Mouse (Mus musculus) CH12.LX (cell line): ENCODE measurements around the gene Mlana. TPM values are rescaled to one million over a fixed set of nuclear protein-coding genes. Genes with fewer than 3 reads are reported as not detected.

Experiments
- DNase-seq: peaks from one replicate; pipeline ENCODE4 v3.0.0-alpha.2; 2013; ENCODE audit errors: extremely low read depth
- H3K27ac ChIP-seq: 2 replicates; pipeline ENCODE4 v1.5.1; 2012; ENCODE audit warnings: low read depth, mild to moderate bottlenecking, control low read depth, moderate library complexity; ENCODE audit not compliant: insufficient read depth
- H3K27me3 ChIP-seq: replicated peaks from 2 replicates; pipeline ENCODE3; 2012; ENCODE audit warnings: inconsistent platforms
- H3K36me3 ChIP-seq, 2 experiments: replicated peaks in 1 of 2; 2 replicates each; pipeline versions ENCODE3 to v1.6.1; 2012; ENCODE audit warnings: inconsistent platforms in 1 of 2, low read length in 1 of 2, mild to moderate bottlenecking in 1 of 2, mixed read lengths in 1 of 2, moderate library complexity in 1 of 2; ENCODE audit not compliant: control insufficient read depth in 1 of 2, insufficient read depth in 1 of 2
- H3K4me1 ChIP-seq, 2 experiments: 2 replicates each; pipeline ENCODE4 v1.6.1; 2012; ENCODE audit warnings: inconsistent platforms in 1 of 2, moderate library complexity in 1 of 2; ENCODE audit not compliant: insufficient read depth in 2 of 2, control insufficient read depth in 1 of 2
- H3K4me2 ChIP-seq: 2 replicates; pipeline ENCODE4 v1.6.1; 2012; ENCODE audit warnings: low read depth, mild to moderate bottlenecking, control low read depth; ENCODE audit not compliant: poor library complexity, insufficient read depth, severe bottlenecking
- H3K4me3 ChIP-seq, 3 experiments: fragments of 150-350 bp in 1 of 3; sonication (generic) in 1 of 3; replicated peaks in 1 of 3; 2 replicates each; pipeline versions ENCODE3 to v1.5.1; 2011 to 2012; ENCODE audit warnings: low read depth in 2 of 3, low read length in 2 of 3, mild to moderate bottlenecking in 2 of 3, moderate library complexity in 2 of 3, control low read depth in 1 of 3, improper control_type of control experiment in 1 of 3, inconsistent platforms in 1 of 3, mixed read lengths in 1 of 3; ENCODE audit not compliant: poor library complexity in 1 of 3
- H3K79me2 ChIP-seq: replicated peaks from 2 replicates; pipeline ENCODE4 v1.6.1; 2012; ENCODE audit warnings: mild to moderate bottlenecking, moderate library complexity; ENCODE audit not compliant: control insufficient read depth, poor library complexity, insufficient read depth, severe bottlenecking; ENCODE audit errors: extremely low read depth
- H3K9ac ChIP-seq: 2 replicates; pipeline ENCODE4 v1.6.1; 2012; ENCODE audit warnings: low read depth, mild to moderate bottlenecking, control low read depth, moderate library complexity; ENCODE audit not compliant: insufficient read depth
- H3K9me3 ChIP-seq: replicated peaks from 2 replicates; pipeline ENCODE3; 2012; ENCODE audit warnings: low read length, inconsistent platforms, mixed read lengths
- CHD1 ChIP-seq: IDR thresholded peaks from 2 replicates; pipeline ENCODE4 v1.6.1; 2012; ENCODE audit warnings: low read depth, low read length, improper control_type of control experiment, inconsistent platforms
- CHD2 ChIP-seq: IDR thresholded peaks from 2 replicates; pipeline ENCODE4 v1.6.1; 2011; ENCODE audit warnings: low read length, improper control_type of control experiment
- CTCF ChIP-seq, 2 experiments: IDR thresholded peaks in 1 of 2; conservative IDR thresholded peaks in 1 of 2; 2 replicates each; pipeline ENCODE4 v1.5.1; 2011 to 2012; ENCODE audit warnings: low read depth in 2 of 2, low read length in 2 of 2, improper control_type of control experiment in 1 of 2, inconsistent platforms in 1 of 2, mild to moderate bottlenecking in 1 of 2, moderate library complexity in 1 of 2
- ETS1 ChIP-seq: conservative IDR thresholded peaks from 2 replicates; pipeline ENCODE4 v1.6.1; 2012; ENCODE audit warnings: low read depth, mild to moderate bottlenecking, inconsistent platforms, low read length, improper control_type of control experiment, moderate library complexity
- HCFC1 ChIP-seq: IDR thresholded peaks from 2 replicates; pipeline ENCODE4 v1.6.1; 2012; ENCODE audit warnings: low read depth, mild to moderate bottlenecking, inconsistent platforms, low read length, improper control_type of control experiment
- IRF4 ChIP-seq: IDR thresholded peaks from 2 replicates; pipeline ENCODE4 v1.6.1; 2014; ENCODE audit warnings: low read depth, mild to moderate bottlenecking, inconsistent platforms, low read length, improper control_type of control experiment
- MAX ChIP-seq: IDR thresholded peaks from 2 replicates; pipeline ENCODE4 v1.6.1; 2011; ENCODE audit warnings: low read length, improper control_type of control experiment
- MEF2A ChIP-seq: IDR thresholded peaks from 2 replicates; pipeline ENCODE4 v1.6.1; 2014; ENCODE audit warnings: low read depth, mild to moderate bottlenecking, inconsistent platforms, low read length, improper control_type of control experiment, borderline replicate concordance
- MXI1 ChIP-seq: IDR thresholded peaks from 2 replicates; pipeline ENCODE4 v1.6.1; 2011; ENCODE audit warnings: mild to moderate bottlenecking, low read depth, low read length, improper control_type of control experiment
- MYC ChIP-seq: IDR thresholded peaks from 2 replicates; pipeline ENCODE4 v1.6.1; 2011; ENCODE audit warnings: low read depth, mild to moderate bottlenecking, improper control_type of control experiment, low read length
- NELFE ChIP-seq: IDR thresholded peaks from 2 replicates; pipeline ENCODE4 v1.6.1; 2011; ENCODE audit warnings: low read depth, low read length, improper control_type of control experiment
- NRF1 ChIP-seq: IDR thresholded peaks from 2 replicates; pipeline ENCODE4 v1.6.1; 2014; ENCODE audit warnings: low read depth, mild to moderate bottlenecking, inconsistent platforms, low read length, improper control_type of control experiment, moderate library complexity
- PAX5 ChIP-seq: IDR thresholded peaks from 2 replicates; pipeline ENCODE4 v1.6.1; 2012; ENCODE audit warnings: low read length, inconsistent platforms, mixed read lengths
- POLR2AphosphoS2 ChIP-seq: IDR thresholded peaks from 2 replicates; pipeline ENCODE4 v1.6.1; 2011; ENCODE audit warnings: low read depth, low read length, improper control_type of control experiment
- RAD21 ChIP-seq: IDR thresholded peaks from 2 replicates; pipeline ENCODE4 v1.6.1; 2011; ENCODE audit warnings: low read depth, mild to moderate bottlenecking, low read length, improper control_type of control experiment, moderate library complexity
- RCOR1 ChIP-seq: conservative IDR thresholded peaks from 2 replicates; pipeline ENCODE4 v1.6.1; 2012; ENCODE audit warnings: low read depth, mild to moderate bottlenecking, inconsistent platforms, low read length, improper control_type of control experiment
- SIN3A ChIP-seq: IDR thresholded peaks from 2 replicates; pipeline ENCODE4 v1.6.1; 2012; ENCODE audit warnings: low read length, improper control_type of control experiment, inconsistent platforms
- SMC3 ChIP-seq: IDR thresholded peaks from 2 replicates; pipeline ENCODE4 v1.6.1; 2011; ENCODE audit warnings: low read depth, low read length, improper control_type of control experiment
- TCF12 ChIP-seq: IDR thresholded peaks from 2 replicates; pipeline ENCODE4 v1.6.1; 2014; ENCODE audit warnings: low read depth, mild to moderate bottlenecking, inconsistent platforms, low read length, improper control_type of control experiment
- UBTF ChIP-seq: IDR thresholded peaks from 2 replicates; pipeline ENCODE4 v1.6.1; 2012; ENCODE audit warnings: low read depth, mild to moderate bottlenecking, inconsistent platforms, low read length, improper control_type of control experiment, moderate library complexity
- ZC3H11A ChIP-seq: IDR thresholded peaks from 2 replicates; pipeline ENCODE4 v1.6.1; 2012; ENCODE audit warnings: low read depth, mild to moderate bottlenecking, inconsistent platforms, low read length, improper control_type of control experiment
- ZKSCAN1 ChIP-seq: IDR thresholded peaks from 2 replicates; pipeline ENCODE4 v1.6.1; 2012; ENCODE audit warnings: low read depth, inconsistent platforms, low read length, improper control_type of control experiment, borderline replicate concordance
- ZMIZ1 ChIP-seq: IDR thresholded peaks from 2 replicates; pipeline ENCODE4 v1.6.1; 2012; ENCODE audit warnings: low read depth, mild to moderate bottlenecking, inconsistent platforms, low read length, improper control_type of control experiment
- ZNF384 ChIP-seq: IDR thresholded peaks from 2 replicates; pipeline ENCODE4 v1.6.1; 2012; ENCODE audit warnings: low read depth, low read length, improper control_type of control experiment, inconsistent platforms
- dilution Hi-C: fragments of 300-500 bp; cut with MboI; formaldehyde crosslinking; loops from 2 replicates; pipeline ENCODE4 v1.14.3; 2020; ENCODE audit warnings: low sequenced_read_pairs; ENCODE audit not compliant: extremely low pct_unique_long_range_greater_than_20kb, extremely low pct_ligation_motif_present
- in situ Hi-C: fragments of 300-500 bp; cut with MboI; formaldehyde crosslinking; loops from 3 replicates; pipeline ENCODE4 v1.14.3; 2019; ENCODE audit warnings: low sequenced_read_pairs, low pct_ligation_motif_present, low pct_unique_long_range_greater_than_20kb, mixed read lengths
- polyA plus RNA-seq: library from polyadenylated mRNA; unstranded; fragments of >175 nt; gene quantifications from 2 replicates; pipeline ENCODE4 v1.2.1, GENCODE M21; 2012; ENCODE audit warnings: low read depth; ENCODE audit not compliant: insufficient read length
- total RNA-seq, 2 experiments: library from RNA; depleted of rRNA; stranded (reverse); fragments of 300-350 nt in 1 of 2; fragments of >200 nt in 1 of 2; gene quantifications; 2 replicates each; pipeline ENCODE4 v1.2.3; 2012 to 2014

Mlana gene
- total and polyA plus RNA-seq, 3 experiments = not detected

GRCm38 (mm10) chr19:29649683-29650082 lies 47.9 kb upstream of the Mlana start:
- Histone ChIP-seq H3K4me1 (peaks cover 4 to 15% of the 10 kb centered on the region in 2 experiments), H3K9ac (no peak overlapping the region), H3K4me3 (no peak overlapping the region), H3K9me3 (peaks cover 4% of the 10 kb centered on the region), H3K27me3 (no peaks in the 10 kb centered on the region), H3K4me2 (no peak overlapping the region), H3K79me2 (peaks cover 5% of the 10 kb centered on the region), H3K36me3 (peaks cover 0 to 16% of the 10 kb centered on the region in 2 experiments), H3K27ac (no peak overlapping the region)
- DNase-seq = no peak
- in situ Hi-C loops = loop anchor here (10.0 kb wide), 1 partner anchor 165 kb away; the partner anchor contains the start of gene Ranbp6
- TF ChIP-seq POLR2AphosphoS2 (no peak), IRF4 (no peak), ZNF384 (no peak), ZKSCAN1 (no peak), SIN3A (no peak), NELFE (no peak), UBTF (no peak), RCOR1 (no peak), PAX5 (no peak), HCFC1 (no peak), CHD2 (no peak), TCF12 (no peak), CHD1 (no peak), MEF2A (no peak), RAD21 (no peak), MXI1 (no peak)
- dilution Hi-C loops = no loop called here

GRCm38 (mm10) chr19:29653768-29654265 lies 43.8 kb upstream of the Mlana start:
- no peak overlapping the region for H3K4me2 ChIP-seq
- no peak overlapping the region for H3K27ac ChIP-seq
- no peaks in the 10 kb centered on the region for H3K9me3 ChIP-seq
- no peaks in the 10 kb centered on the region for H3K27me3 ChIP-seq
- no peak for DNase-seq
- no peaks in the 10 kb centered on the region for H3K36me3 ChIP-seq
- no peak overlapping the region for H3K9ac ChIP-seq
- TF ChIP-seq CTCF (conservative IDR thresholded peaks at IDR 0.05 in 1 of 2, IDR thresholded peaks at IDR 0.05 in 1 of 2; ENCODE audit: low read depth in 2 of 2, low read length in 2 of 2) (no peak), ZNF384 (no peak), NRF1 (no peak), ZC3H11A (no peak), CHD1 (no peak), NELFE (no peak), ZMIZ1 (no peak), ZKSCAN1 (no peak), SMC3 (no peak), ETS1 (no peak), MYC (no peak), MAX (no peak)
- TF ChIP-seq, all 38 proteins: peak for 0
- H3K79me2 ChIP-seq = no peaks in the 10 kb centered on the region
- peaks cover 0 to 2% of the 10 kb centered on the region in 2 experiments; a peak in 1 of 4 replicates for H3K4me1 ChIP-seq
- in situ Hi-C loops (no loop called here), dilution Hi-C loops (no loop called here)
- H3K4me3 ChIP-seq = no peak overlapping the region
